Mouse (Mus musculus): Measurements from ENCODE around the gene Rab5c.

The Rab5c gene

GRCm38 (mm10) chr11:100702081-100702851, 35.7 kb downstream of the Rab5c start:
- DNase-seq (ENCODE audit: low read depth, low spot score) = peak; percentile 88

- peak; percentile 71 for DNase-seq (ENCODE audit: low read depth, low spot score)
These were observed 36.7 kb downstream of the Rab5c start for GRCm38 (mm10) chr11:100701301-100701700.

GRCm38 (mm10) chr11:100700710-100701109, 37.3 kb downstream of the Rab5c start:
- no peak for DNase-seq (ENCODE audit: low read depth, low spot score)

GRCm38 (mm10) chr11:100697921-100698320, 40.1 kb downstream of the Rab5c start:
- no peak for DNase-seq (ENCODE audit: low read depth, low spot score)

GRCm38 (mm10) chr11:100694926-100695325, 43.1 kb downstream of the Rab5c start:
- DNase-seq (ENCODE audit: low read depth, low spot score) = peak; percentile 78

- no peak for DNase-seq (ENCODE audit: low read depth, low spot score)
These were observed 44.9 kb downstream of the Rab5c start for GRCm38 (mm10) chr11:100693154-100693553.

- peak; percentile 58 for DNase-seq (ENCODE audit: low read depth, low spot score)
These were observed 45.8 kb downstream of the Rab5c start, which contains the start of gene Zfp385c for GRCm38 (mm10) chr11:100692164-100692616. Zfp385c (minus strand) TSS chr11:100692455.

GRCm38 (mm10) chr11:100690389-100690788, 47.6 kb downstream of the Rab5c start:
- peak; percentile 29 for DNase-seq (ENCODE audit: low read depth, low spot score)

- DNase-seq (ENCODE audit: low read depth, low spot score) = no peak
These were observed 49.6 kb downstream of the Rab5c start for GRCm38 (mm10) chr11:100688443-100688842.

- DNase-seq (ENCODE audit: low read depth, low spot score) = no peak
These were observed 50.8 kb downstream of the Rab5c start for GRCm38 (mm10) chr11:100687265-100687664.

- DNase-seq (ENCODE audit: low read depth, low spot score) = no peak
These were observed 52.6 kb downstream of the Rab5c start for GRCm38 (mm10) chr11:100685371-100685770.

GRCm38 (mm10) chr11:100684084-100684483, 53.9 kb downstream of the Rab5c start:
- DNase-seq (ENCODE audit: low read depth, low spot score) = no peak

- peak; percentile 81 for DNase-seq (ENCODE audit: low read depth, low spot score)
These were observed 55.5 kb downstream of the Rab5c start for GRCm38 (mm10) chr11:100682526-100682925.

- DNase-seq (ENCODE audit: low read depth, low spot score) = peak; percentile 77
These were observed 56.2 kb downstream of the Rab5c start for GRCm38 (mm10) chr11:100681826-100682225.

GRCm38 (mm10) chr11:100677810-100678209, 60.2 kb downstream of the Rab5c start:
- no peak for DNase-seq (ENCODE audit: low read depth, low spot score)

GRCm38 (mm10) chr11:100673169-100673568, 64.8 kb downstream of the Rab5c start:
- peak; percentile 83 for DNase-seq (ENCODE audit: low read depth, low spot score)

- no peak for DNase-seq (ENCODE audit: low read depth, low spot score)
These were observed 66.1 kb downstream of the Rab5c start for GRCm38 (mm10) chr11:100671956-100672355.

- DNase-seq (ENCODE audit: low read depth, low spot score) = no peak
These were observed 67.0 kb downstream of the Rab5c start for GRCm38 (mm10) chr11:100671049-100671448.

All from ZHBTc4 (cell line).